Mouse (Mus musculus) testis, adult 2 months (tissue): ENCODE measurements around the gene Higd2a. TPM values are rescaled to one million over a fixed set of nuclear protein-coding genes. Genes with fewer than 3 reads are reported as not detected.

ENCODE experiments used
- H3K27ac ChIP-seq: fragments of 200-500 bp; 2 replicates; pipeline ENCODE4 v1.5.1; 2012; ENCODE audit warnings: low read depth, low read length; ENCODE audit not compliant: control insufficient read depth, insufficient read depth
- H3K27me3 ChIP-seq: fragments of 200-500 bp; 2 replicates; pipeline ENCODE4 v1.6.1; 2012; ENCODE audit warnings: mild to moderate bottlenecking, low read length, moderate library complexity; ENCODE audit not compliant: control insufficient read depth, insufficient read depth
- H3K36me3 ChIP-seq: fragments of 200-500 bp; 2 replicates; pipeline ENCODE4 v1.6.1; 2012; ENCODE audit warnings: mild to moderate bottlenecking, low read length; ENCODE audit not compliant: control insufficient read depth, insufficient read depth
- H3K4me1 ChIP-seq: fragments of 200-500 bp; 2 replicates; pipeline ENCODE4 v1.6.1; 2012; ENCODE audit warnings: low read length; ENCODE audit not compliant: control insufficient read depth, insufficient read depth
- H3K4me3 ChIP-seq: fragments of 200-500 bp; 2 replicates; pipeline ENCODE4 v1.5.1; 2012; ENCODE audit warnings: low read depth, mild to moderate bottlenecking, low read length, moderate library complexity, mixed read lengths; ENCODE audit not compliant: control insufficient read depth
- CTCF ChIP-seq: fragments of 200-500 bp; IDR thresholded peaks from 2 replicates; pipeline ENCODE4 v1.5.1; 2012; ENCODE audit warnings: low read depth, mild to moderate bottlenecking, inconsistent platforms, low read length, moderate library complexity; ENCODE audit not compliant: control insufficient read depth, insufficient read depth, insufficient replicate concordance
- POLR2A ChIP-seq: fragments of 200-500 bp; IDR thresholded peaks from 2 replicates; pipeline ENCODE4 v1.6.1; 2012; ENCODE audit warnings: low read depth, mild to moderate bottlenecking, inconsistent platforms, low read length, moderate library complexity; ENCODE audit not compliant: control insufficient read depth
- polyA plus RNA-seq: library from polyadenylated mRNA; depleted of rRNA; stranded (reverse); fragments of >200 nt; gene quantifications from 2 replicates; pipeline ENCODE4 v1.2.3, GENCODE M21; 2012

The Higd2a gene
- polyA plus RNA-seq, 1 experiment = 87.3 TPM

- Histone ChIP-seq H3K27ac (no peak overlapping the region), H3K4me1 (peaks cover 3% of the 10 kb centered on the region; the same call in 1 of the 2 replicates), H3K36me3 (no peaks in the 10 kb centered on the region; the same call in 1 of the 2 replicates), H3K4me3 (no peak overlapping the region), H3K27me3 (no peaks in the 10 kb centered on the region)
- TF ChIP-seq POLR2A (no peak), CTCF (no peak)
These were observed 4.2 kb upstream of the Higd2a start for GRCm38 (mm10) chr13:54585831-54586230.

GRCm38 (mm10) chr13:54589414-54589995, 502 bp upstream of the Higd2a start:
- no peaks in the 10 kb centered on the region for H3K27me3 ChIP-seq
- H3K27ac ChIP-seq = peak overlapping the region; percentile 92
- TF ChIP-seq CTCF = no peak
- no peak for TF ChIP-seq POLR2A
- H3K36me3 ChIP-seq = no peaks in the 10 kb centered on the region; the same call in 1 of the 2 replicates
- peaks cover 3% of the 10 kb centered on the region for H3K4me1 ChIP-seq
- peak overlapping the region; percentile 99 for H3K4me3 ChIP-seq

DNA sequence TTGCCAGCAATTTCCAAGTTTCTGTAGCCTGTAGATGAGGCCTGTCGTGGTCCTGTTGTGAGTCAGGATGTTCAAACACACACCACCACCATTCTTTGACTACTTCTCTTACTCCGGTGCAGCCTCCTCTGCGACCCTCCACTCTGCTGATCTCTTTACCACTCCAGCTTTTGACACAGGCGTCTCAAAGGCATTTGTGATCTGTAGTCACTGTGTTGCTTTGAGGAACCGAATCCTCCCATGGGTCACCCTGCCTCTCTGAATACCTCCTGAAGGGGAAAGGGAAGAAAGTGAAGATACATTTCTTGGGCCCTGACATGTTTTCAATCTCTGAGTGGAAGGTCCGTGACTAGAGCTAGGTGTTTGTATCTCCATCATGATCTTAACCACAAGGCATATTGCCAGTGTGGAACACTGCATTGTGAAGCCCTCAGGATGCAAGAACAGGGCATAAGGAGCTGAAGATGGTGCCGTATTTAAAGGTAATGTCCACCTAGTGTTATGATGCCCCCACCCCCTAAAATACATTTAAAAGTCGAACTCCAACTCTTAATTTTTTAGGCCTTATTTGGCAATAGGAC, 1.9 kb downstream of the Higd2a start:
- Histone ChIP-seq H3K4me3 (no peak overlapping the region), H3K4me1 (peaks cover 3% of the 10 kb centered on the region), H3K27ac (no peak overlapping the region), H3K27me3 (no peaks in the 10 kb centered on the region), H3K36me3 (no peaks in the 10 kb centered on the region)
- TF ChIP-seq POLR2A (no peak), CTCF (no peak)

DNA sequence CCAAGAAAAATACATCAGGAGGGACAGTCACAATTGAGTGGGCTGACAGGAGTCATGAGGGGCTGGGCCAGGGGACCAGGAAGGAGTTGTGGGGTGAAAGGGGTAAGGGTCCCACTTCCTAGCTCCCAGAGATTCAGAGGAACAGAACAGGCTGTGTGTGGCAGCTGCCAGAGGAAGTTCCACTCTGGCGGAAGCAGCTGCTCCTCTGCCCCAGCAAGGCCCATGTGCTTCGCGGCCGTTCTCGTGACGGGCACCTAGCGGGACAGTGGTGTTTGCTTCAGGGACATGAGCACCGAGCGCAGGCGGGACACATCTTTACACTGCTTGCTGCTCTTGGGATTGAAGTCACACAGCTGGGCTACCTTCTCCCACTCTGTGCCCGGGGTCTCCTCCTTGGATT, 3.6 kb downstream of the Higd2a start:
- H3K36me3 ChIP-seq = no peaks in the 10 kb centered on the region
- TF ChIP-seq CTCF = no peak
- no peak for TF ChIP-seq POLR2A
- H3K4me1 ChIP-seq = peaks cover 3% of the 10 kb centered on the region
- no peaks in the 10 kb centered on the region for H3K27me3 ChIP-seq
- no peak overlapping the region for H3K4me3 ChIP-seq
- no peak overlapping the region for H3K27ac ChIP-seq

- H3K4me1 ChIP-seq = no peaks in the 10 kb centered on the region; the same call in 1 of the 2 replicates
- no peaks in the 10 kb centered on the region for H3K27me3 ChIP-seq
- no peak overlapping the region for H3K4me3 ChIP-seq
- no peak overlapping the region for H3K27ac ChIP-seq
- no peak for TF ChIP-seq CTCF
- TF ChIP-seq POLR2A = no peak
- H3K36me3 ChIP-seq = no peaks in the 10 kb centered on the region
These were observed 6.2 kb downstream of the Higd2a start for GRCm38 (mm10) chr13:54596107-54596690.

DNA sequence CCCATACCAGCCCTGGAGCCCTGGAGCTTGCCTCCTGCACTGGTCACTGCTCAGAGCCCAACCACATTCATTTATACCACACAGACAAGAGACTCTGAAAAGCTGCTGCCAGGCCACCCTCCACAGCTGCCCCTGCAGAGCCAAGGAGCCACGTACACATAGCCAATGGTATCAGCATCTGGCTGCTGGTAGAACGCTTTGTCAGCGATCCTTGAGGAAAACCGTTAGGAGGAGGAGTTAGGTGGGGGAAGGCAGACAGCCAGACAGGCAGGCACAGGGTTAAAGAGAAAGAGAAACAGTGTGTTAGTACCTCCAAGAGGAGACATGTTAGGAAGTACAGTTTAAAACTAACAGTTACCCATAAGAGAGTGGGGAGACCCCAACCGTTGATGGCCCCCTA, 6.9 kb downstream of the Higd2a start:
- H3K27me3 ChIP-seq = no peaks in the 10 kb centered on the region
- TF ChIP-seq CTCF = no peak
- no peak for TF ChIP-seq POLR2A

GRCm38 (mm10) chr13:54598622-54599143, 8.7 kb downstream of the Higd2a start:
- Histone ChIP-seq H3K36me3 (no peaks in the 10 kb centered on the region), H3K27me3 (no peaks in the 10 kb centered on the region), H3K4me1 (no peaks in the 10 kb centered on the region; the same call in 1 of the 2 replicates), H3K4me3 (no peak overlapping the region), H3K27ac (no peak overlapping the region)
- TF ChIP-seq CTCF (no peak), POLR2A (no peak)

More for the DNA sequence above, 6.9 kb downstream of the Higd2a start:
- H3K4me1 ChIP-seq = no peaks in the 10 kb centered on the region; the same call in 1 of the 2 replicates
- H3K36me3 ChIP-seq = no peaks in the 10 kb centered on the region
- no peak overlapping the region for H3K4me3 ChIP-seq
- H3K27ac ChIP-seq = no peak overlapping the region
